Mouse (Mus musculus) lung, postnatal 0 days (tissue): ENCODE results near the gene Hivep3.

Experiments used
- CTCF ChIP-seq: IDR thresholded peaks from 2 replicates; pipeline ENCODE4 v1.5.1; 2016; ENCODE audit warnings: antibody characterized with exemption, mild to moderate bottlenecking
- EP300 ChIP-seq: IDR thresholded peaks from 2 replicates; pipeline ENCODE4 v1.6.1; 2016; ENCODE audit warnings: antibody characterized with exemption, mild to moderate bottlenecking, control low read depth

DNA sequence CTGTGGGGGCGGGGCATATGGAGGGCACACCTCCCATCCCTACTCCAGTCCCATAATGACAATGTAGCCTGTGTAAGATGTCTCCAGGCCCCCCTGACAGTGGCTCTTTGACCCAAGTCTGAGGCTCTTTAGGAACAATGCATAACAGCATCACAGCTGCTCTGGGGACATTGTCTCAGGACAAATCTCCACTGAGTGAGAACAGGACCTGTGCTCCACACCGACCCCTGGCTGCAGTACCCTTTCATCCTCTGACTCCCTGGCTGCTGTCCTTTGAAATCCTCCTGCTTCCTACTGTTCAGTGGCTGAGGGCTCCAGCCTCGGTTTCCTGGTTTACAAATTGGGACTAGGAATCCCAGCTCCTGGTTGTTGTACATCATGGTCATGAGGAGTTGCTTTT, 269.4 kb downstream of the Hivep3 start:
- TF ChIP-seq CTCF: peak; percentile 59
- no peak for TF ChIP-seq EP300
